Comparison of ENCODE assay signal across 22 mouse cellular contexts in the genomic region with DNA sequence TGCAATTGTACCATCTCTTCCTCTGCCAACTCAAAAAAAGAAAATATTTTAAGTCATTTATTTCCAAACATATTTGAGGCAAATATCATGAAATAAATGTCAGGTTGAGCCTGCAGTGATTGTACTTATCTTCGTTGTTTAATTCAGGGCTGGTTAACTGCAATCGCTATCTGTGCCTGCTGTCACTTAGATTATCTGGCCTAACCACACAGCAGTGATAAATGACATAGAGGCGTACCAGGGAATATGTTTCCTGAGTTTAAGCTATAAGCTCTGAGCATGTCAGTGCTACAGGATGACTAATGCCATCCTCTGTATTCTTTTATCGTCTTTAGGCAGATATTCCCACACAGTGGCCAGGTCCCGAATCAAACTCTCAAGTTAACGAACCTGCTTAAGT. TPM values are rescaled to one million over a fixed set of nuclear protein-coding genes. Genes with fewer than 3 reads are reported as not detected.
DNase-seq lines count a peak whose midpoint lies in the region; ATAC-seq and TF ChIP-seq lines count a peak whose summit lies in the region.
"Had no signal": no experiment of that assay in that cellular context is flagged by ENCODE, and none has a peak within 500 bp of the region (broad histone marks: within the 10 kb centered on the region; RNA-seq: fewer than 3 reads in every experiment).

No protein-coding gene starts in this region.

- no peak for TF ChIP-seq POLR2A in MEL (IDR thresholded peaks at IDR 0.05; ENCODE audit: control insufficient read depth in 1 of 2, insufficient read depth in 1 of 2, low read depth in 1 of 2, low read length in 2 of 2, poor library complexity in 1 of 2)

- H3K79me2 ChIP-seq in MEL (ENCODE audit: control insufficient read depth, insufficient read depth, low read length, poor library complexity) = no peaks in the 10 kb centered on the region

- no peaks in the 10 kb centered on the region for H3K4me1 ChIP-seq in MEL (ENCODE audit: control insufficient read depth in 1 of 2, insufficient read depth in 2 of 2, low read length in 2 of 2)

- H3K9ac ChIP-seq in MEL (ENCODE audit: control insufficient read depth, low read depth, low read length, poor library complexity, severe bottlenecking) = no peak overlapping the region

- H3K4me3 ChIP-seq in MEL (ENCODE audit: control insufficient read depth in 1 of 2, insufficient read depth in 1 of 2, low read depth in 2 of 2, low read length in 2 of 2) = no peak overlapping the region

- no peak for TF ChIP-seq CTCF in MEL (IDR thresholded peaks at IDR 0.05 in 2 of 3, conservative IDR thresholded peaks at IDR 0.05 in 1 of 3; ENCODE audit: control insufficient read depth in 1 of 3, insufficient read depth in 1 of 3, low read depth in 2 of 3, low read length in 3 of 3, poor library complexity in 1 of 3, severe bottlenecking in 1 of 3)

- H3K9me3 ChIP-seq in MEL (replicated peaks; ENCODE audit: insufficient read depth, low read length) = no peaks in the 10 kb centered on the region

- DNase-seq in MEL (ENCODE audit: low read depth, low spot score) = peak; percentile 24
- no peak for DNase-seq in testis, postnatal 10 days (ENCODE audit: low spot score)
- DNase-seq in left cerebral cortex, adult 11 months (ENCODE audit: low spot score) = no peak
- DNase-seq in thymus, postnatal 25 days = no peak
- DNase-seq: adrenal gland, adult 2 months; adrenal gland, adult 8-10 months; adrenal gland, postnatal 10 days; adrenal gland, postnatal 14 days; adrenal gland, postnatal 25 days; adrenal gland, postnatal 36 days; B cell, adult 2 months; cerebellum, adult 11 months; cerebellum, adult 11-12 months; cerebellum, adult 18-20 months; cerebellum, adult 2 months had no signal

- H3K36me3 ChIP-seq in MEL (ENCODE audit: control insufficient read depth in 1 of 2, insufficient read depth in 2 of 2, low read length in 2 of 2) = no peaks in the 10 kb centered on the region
- H3K36me3 ChIP-seq: G1E had no signal

- 0 out of 2 replicates have a peak, but pooled peaks have one; percentile 34 for ATAC-seq in megakaryocyte progenitor cell, adult 5-6 weeks (replicated peaks; ENCODE audit: poor library complexity)
- ATAC-seq in megakaryocyte-erythroid progenitor cell, adult 5-6 weeks (replicated peaks; ENCODE audit: low FRiP score, low TSS enrichment, poor library complexity, severe bottlenecking) = peak; percentile 55
- ATAC-seq: activated CD4-positive, CD25-positive, alpha-beta regulatory T cell, adult 4 months; CD4-positive, CD25-positive, alpha-beta regulatory T cell, adult 4 months; Patski had no signal

- TF ChIP-seq EP300 in MEL (IDR thresholded peaks at IDR 0.05; ENCODE audit: low read depth in 1 of 2, low read length in 2 of 2) = peak; percentile 46 to 61

- H3K27me3 ChIP-seq in MEL (ENCODE audit: control insufficient read depth in 1 of 2, insufficient read depth in 2 of 2, low read length in 2 of 2) = no peaks in the 10 kb centered on the region
- H3K27me3 ChIP-seq: CH12.LX, Patski had no signal

- no peak overlapping the region for H3K27ac ChIP-seq in MEL (ENCODE audit: control insufficient read depth, low read depth, low read length)

- TF ChIP-seq RAD21 in MEL (IDR thresholded peaks at IDR 0.05; ENCODE audit: low read depth, low read length) = no peak

TF ChIP-seq in MEL, 35 proteins besides CTCF, POLR2A, EP300 and RAD21:
- TF ChIP-seq SIN3A (IDR thresholded peaks at IDR 0.05; ENCODE audit: low read length) (no peak), RCOR1 (IDR thresholded peaks at IDR 0.05; ENCODE audit: low read depth, low read length) (peak; percentile 85), GABPA (IDR thresholded peaks at IDR 0.05; ENCODE audit: low read depth, low read length) (no peak), ZMIZ1 (IDR thresholded peaks at IDR 0.05; ENCODE audit: low read depth, low read length) (no peak), POLR2AphosphoS2 (IDR thresholded peaks at IDR 0.05; ENCODE audit: low read length) (no peak), NRF1 (IDR thresholded peaks at IDR 0.05; ENCODE audit: insufficient read depth, low read depth, low read length, poor library complexity, severe bottlenecking) (no peak), MYB (IDR thresholded peaks at IDR 0.05; ENCODE audit: low read depth, low read length) (no peak), USF2 (IDR thresholded peaks at IDR 0.05; ENCODE audit: borderline replicate concordance in 1 of 2, insufficient read depth in 1 of 2, low read depth in 1 of 2, low read length in 2 of 2) (no peak), GATA1 (IDR thresholded peaks at IDR 0.05; ENCODE audit: low read depth, low read length) (peak; percentile 83), TCF12 (IDR thresholded peaks at IDR 0.05; ENCODE audit: low read depth, low read length) (peak; percentile 26; the same call in 1 of the 2 replicates), TAL1 (IDR thresholded peaks at IDR 0.05; ENCODE audit: low read length) (peak; percentile 15), BHLHE40 (IDR thresholded peaks at IDR 0.05; ENCODE audit: borderline replicate concordance, low read depth, low read length) (no peak), USF1 (IDR thresholded peaks at IDR 0.05; ENCODE audit: low read depth, low read length) (no peak)

RNA-seq across cellular contexts. Expression of a gene that starts 31.6 kb away (rescaled TPM):
- 0.52 and 0.54 TPM in 2 replicates for total RNA-seq in MEL (2012; rRNA removed)
- polyA plus RNA-seq in MEL (2012; ENCODE audit: insufficient read depth in 1 of 2, insufficient read length in 2 of 2, low read depth in 1 of 2, low replicate concordance in 2 of 2, missing spikeins in 1 of 2) = 1 to 10 TPM in 1 of 2 experiments, not detected in 1; 1.1 TPM
- 0.30 and 1.3 TPM in 2 replicates for total RNA-seq in megakaryocyte progenitor cell, adult 5-6 weeks (2015)
- total RNA-seq in megakaryocyte progenitor cell, adult 5-6 weeks (2017) = not detected in 2 replicates
- total RNA-seq in megakaryocyte-erythroid progenitor cell, adult 5-6 weeks (2014; fragmentation: Nextera tagmentation) = 0.48 and 3.9 TPM in 2 replicates
- 0.47 and 0.88 TPM in 2 replicates for total RNA-seq in megakaryocyte-erythroid progenitor cell, adult 5-6 weeks (2017)
- total RNA-seq: CH12.LX had no signal
- polyA plus RNA-seq: G1E had no signal
